Mouse (Mus musculus): ENCODE measurements around the gene Slc5a8. TPM values are rescaled to one million over a fixed set of nuclear protein-coding genes. Genes with fewer than 3 reads are reported as not detected.
A peak's percentile ranks its signal among the peaks of the same experiment; 100 is the strongest.

Slc5a8 gene
- 0.10 and 0.13 TPM in 2 replicates for polyA plus RNA-seq (2014; fragmentation: Nextera tagmentation; extraction: Ambion mirVana)

DNA sequence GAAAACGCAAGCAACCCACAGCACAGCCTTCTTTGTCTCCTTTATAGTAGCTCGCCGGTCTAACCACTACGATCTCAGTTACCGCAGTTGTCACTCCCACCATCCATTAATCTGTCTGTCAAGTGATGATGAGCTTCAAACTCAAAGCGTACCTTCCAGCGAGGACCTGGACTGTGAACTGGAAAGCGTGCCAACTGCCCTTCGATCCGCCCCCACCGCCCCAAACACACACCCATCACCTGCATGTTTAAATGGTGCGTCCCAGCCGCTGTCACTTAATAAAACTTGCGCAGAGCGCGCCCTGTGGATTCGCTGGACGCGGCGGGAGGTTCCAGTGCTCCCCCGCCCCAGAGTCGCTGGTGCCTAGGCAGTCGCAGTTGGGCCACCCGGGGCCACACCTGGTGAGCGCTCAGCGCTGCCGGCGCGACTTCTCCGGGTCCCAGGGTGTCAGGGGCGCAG, at the start of gene Slc5a8:
Slc5a8 (plus strand) TSS at position 361 of the 459 bp plus-strand sequence.
- Histone ChIP-seq H3K27me3 (ENCODE audit: control insufficient read depth, insufficient read depth, low read length) (peaks cover 15% of the 10 kb centered on the region), H3K9me3 (replicated peaks; ENCODE audit: control insufficient read depth, low read length) (no peaks in the 10 kb centered on the region), H3K4me1 (ENCODE audit: control insufficient read depth, insufficient read depth, low read length) (peaks cover 2% of the 10 kb centered on the region; the same call in 1 of the 2 replicates), H3K36me3 (replicated peaks; ENCODE audit: control insufficient read depth, insufficient read depth, low read depth, low read length) (no peaks in the 10 kb centered on the region), H3K27ac (replicated peaks; ENCODE audit: low read depth, low read length) (no peak within 1 kb of the TSS), H3K4me2 (ENCODE audit: low read depth, low read length) (peak within 1 kb of the TSS; percentile 38), H3K9ac (replicated peaks; ENCODE audit: low read length) (no peak within 1 kb of the TSS), H3K4me3 (ENCODE audit: low read depth, low read length) (peak within 1 kb of the TSS; percentile 23; the same call in 1 of the 2 replicates)
- 4% methylated on average over 31 of the region's 31 CpGs for WGBS
- DNase-seq (ENCODE audit: low spot score) (peak; percentile 11), ATAC-seq (replicated peaks; ENCODE audit: insufficient number of reproducible peaks, low FRiP score, low TSS enrichment, low read depth) (no peak; the same call in 1 of the 2 replicates)

DNA sequence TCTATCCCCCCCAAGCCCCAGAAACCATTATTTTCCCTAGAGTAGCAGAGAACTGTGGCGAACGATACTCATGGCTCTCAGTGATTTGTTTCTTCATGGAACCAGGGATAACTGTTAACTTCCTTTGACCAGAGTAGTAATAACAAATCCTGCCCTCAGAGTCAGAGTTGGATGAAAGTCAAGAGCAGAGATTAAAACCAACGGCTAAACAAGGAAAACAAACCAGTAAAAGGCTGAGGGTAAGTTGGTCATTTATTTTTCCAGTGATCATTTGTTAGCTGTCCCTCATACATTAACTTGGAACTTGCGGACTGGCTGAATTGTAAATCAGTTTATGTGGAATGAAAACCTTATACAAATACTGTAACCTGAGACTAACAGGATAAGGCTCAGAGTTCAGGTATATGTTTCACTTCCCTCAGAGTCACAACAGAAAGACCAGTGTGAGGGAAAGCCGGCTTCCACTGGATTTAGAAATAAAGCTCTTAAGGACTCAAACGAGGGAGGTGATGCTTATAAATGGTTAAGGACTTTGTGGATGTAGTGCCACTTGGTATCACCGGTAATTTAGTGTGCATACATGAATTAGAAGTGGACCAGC, 36.8 kb upstream of the Slc5a8 start:
- Histone ChIP-seq H3K9me3 (replicated peaks; ENCODE audit: control insufficient read depth, low read length) (no peaks in the 10 kb centered on the region), H3K27ac (replicated peaks; ENCODE audit: low read depth, low read length) (no peak overlapping the region), H3K27me3 (ENCODE audit: control insufficient read depth, insufficient read depth, low read length) (no peaks in the 10 kb centered on the region), H3K36me3 (replicated peaks; ENCODE audit: control insufficient read depth, insufficient read depth, low read depth, low read length) (no peaks in the 10 kb centered on the region), H3K9ac (replicated peaks; ENCODE audit: low read length) (no peak overlapping the region), H3K4me2 (ENCODE audit: low read depth, low read length) (no peak overlapping the region), H3K4me1 (ENCODE audit: control insufficient read depth, insufficient read depth, low read length) (no peaks in the 10 kb centered on the region), H3K4me3 (ENCODE audit: low read depth, low read length) (no peak overlapping the region)
- 67% methylated on average over 7 of the region's 7 CpGs for WGBS
- ATAC-seq (replicated peaks; ENCODE audit: insufficient number of reproducible peaks, low FRiP score, low TSS enrichment, low read depth) = no peak
- DNase-seq (ENCODE audit: low spot score) = peak; percentile 18

DNA sequence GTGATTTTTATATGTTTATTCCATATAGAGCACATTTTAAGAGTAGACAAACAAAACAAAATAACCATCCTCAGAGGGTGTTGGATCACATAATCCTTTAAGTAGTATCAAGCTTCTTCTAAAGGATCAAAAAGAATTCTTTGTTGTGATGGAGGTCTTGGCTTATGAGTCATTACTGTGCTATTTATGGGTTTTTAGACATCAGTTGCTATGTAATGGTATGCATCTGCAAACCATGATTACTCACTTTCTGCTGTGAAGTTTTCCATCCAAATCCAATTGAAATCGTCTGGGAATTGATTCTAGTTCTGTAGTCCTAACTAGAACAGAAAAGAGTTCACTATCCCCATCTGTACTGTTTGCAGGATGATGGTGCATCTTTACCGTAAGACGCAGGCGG, 35.8 kb upstream of the Slc5a8 start:
- ATAC-seq (replicated peaks; ENCODE audit: insufficient number of reproducible peaks, low FRiP score, low TSS enrichment, low read depth) = no peak
- WGBS = 91% methylated on average over 4 of the region's 4 CpGs
- Histone ChIP-seq H3K27ac (replicated peaks; ENCODE audit: low read depth, low read length) (no peak overlapping the region), H3K4me3 (ENCODE audit: low read depth, low read length) (no peak overlapping the region), H3K4me2 (ENCODE audit: low read depth, low read length) (no peak overlapping the region), H3K9me3 (replicated peaks; ENCODE audit: control insufficient read depth, low read length) (no peaks in the 10 kb centered on the region), H3K27me3 (ENCODE audit: control insufficient read depth, insufficient read depth, low read length) (no peaks in the 10 kb centered on the region), H3K4me1 (ENCODE audit: control insufficient read depth, insufficient read depth, low read length) (no peaks in the 10 kb centered on the region), H3K36me3 (replicated peaks; ENCODE audit: control insufficient read depth, insufficient read depth, low read depth, low read length) (no peaks in the 10 kb centered on the region), H3K9ac (replicated peaks; ENCODE audit: low read length) (no peak overlapping the region)
- no peak for DNase-seq (ENCODE audit: low spot score)

DNA sequence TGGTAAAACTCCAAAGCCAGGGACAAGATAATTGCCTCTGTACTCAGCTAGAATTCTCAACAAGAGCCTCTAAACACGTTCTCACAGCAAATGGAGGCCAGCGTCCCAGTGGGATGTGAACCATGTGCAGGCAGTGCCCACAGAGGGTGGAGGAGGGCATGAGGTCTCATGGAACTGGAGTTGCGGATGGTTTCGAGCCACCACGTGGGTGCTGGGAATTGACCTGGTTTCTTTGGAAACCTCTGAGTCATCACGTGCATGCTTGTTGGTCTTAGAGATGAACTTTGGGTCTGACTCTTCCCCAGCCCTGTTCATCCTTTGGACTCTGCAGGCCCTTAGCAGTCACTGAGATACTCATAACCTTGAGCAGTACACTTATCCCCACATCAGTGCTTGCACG, 32.5 kb upstream of the Slc5a8 start:
- ATAC-seq (replicated peaks; ENCODE audit: insufficient number of reproducible peaks, low FRiP score, low TSS enrichment, low read depth) = no peak
- no peaks in the 10 kb centered on the region for H3K4me1 ChIP-seq (ENCODE audit: control insufficient read depth, insufficient read depth, low read length)
- H3K4me2 ChIP-seq (ENCODE audit: low read depth, low read length) = no peak overlapping the region
- no peak overlapping the region for H3K4me3 ChIP-seq (ENCODE audit: low read depth, low read length)
- H3K27me3 ChIP-seq (ENCODE audit: control insufficient read depth, insufficient read depth, low read length) = no peaks in the 10 kb centered on the region
- H3K9me3 ChIP-seq (replicated peaks; ENCODE audit: control insufficient read depth, low read length) = no peaks in the 10 kb centered on the region
- H3K27ac ChIP-seq (replicated peaks; ENCODE audit: low read depth, low read length) = no peak overlapping the region
- DNase-seq (ENCODE audit: low spot score) = no peak
- no peak overlapping the region for H3K9ac ChIP-seq (replicated peaks; ENCODE audit: low read length)
- WGBS = 89% methylated on average over 7 of the region's 7 CpGs
- no peaks in the 10 kb centered on the region for H3K36me3 ChIP-seq (replicated peaks; ENCODE audit: control insufficient read depth, insufficient read depth, low read depth, low read length)

DNA sequence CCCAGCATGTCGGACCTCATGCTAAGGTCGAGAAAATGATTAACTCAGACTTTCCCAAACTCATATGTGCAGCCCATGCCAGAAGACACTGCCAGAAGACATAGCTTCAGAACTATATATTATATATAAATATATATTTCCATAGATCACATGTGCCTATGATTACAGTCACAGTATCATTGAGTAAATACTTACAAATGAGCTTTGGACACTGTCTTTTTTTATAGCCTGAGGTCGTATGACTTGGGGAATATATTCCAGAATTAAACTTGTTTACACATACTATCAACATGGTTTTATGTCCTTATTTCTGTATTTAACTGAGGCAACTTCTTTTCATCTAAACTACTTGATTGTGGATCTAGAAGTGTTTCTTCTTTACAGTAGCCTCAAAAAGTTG, 24.9 kb upstream of the Slc5a8 start:
- H3K27ac ChIP-seq (replicated peaks; ENCODE audit: low read depth, low read length) = no peak overlapping the region
- ATAC-seq (replicated peaks; ENCODE audit: insufficient number of reproducible peaks, low FRiP score, low TSS enrichment, low read depth) = no peak
- H3K27me3 ChIP-seq (ENCODE audit: control insufficient read depth, insufficient read depth, low read length) = no peaks in the 10 kb centered on the region
- WGBS = 77% methylated on average over 3 of the region's 3 CpGs
- H3K4me3 ChIP-seq (ENCODE audit: low read depth, low read length) = no peak overlapping the region
- no peak for DNase-seq (ENCODE audit: low spot score)
- H3K9me3 ChIP-seq (replicated peaks; ENCODE audit: control insufficient read depth, low read length) = no peaks in the 10 kb centered on the region
- H3K9ac ChIP-seq (replicated peaks; ENCODE audit: low read length) = no peak overlapping the region
- no peaks in the 10 kb centered on the region for H3K4me1 ChIP-seq (ENCODE audit: control insufficient read depth, insufficient read depth, low read length)
- H3K36me3 ChIP-seq (replicated peaks; ENCODE audit: control insufficient read depth, insufficient read depth, low read depth, low read length) = no peaks in the 10 kb centered on the region
- H3K4me2 ChIP-seq (ENCODE audit: low read depth, low read length) = no peak overlapping the region

DNA sequence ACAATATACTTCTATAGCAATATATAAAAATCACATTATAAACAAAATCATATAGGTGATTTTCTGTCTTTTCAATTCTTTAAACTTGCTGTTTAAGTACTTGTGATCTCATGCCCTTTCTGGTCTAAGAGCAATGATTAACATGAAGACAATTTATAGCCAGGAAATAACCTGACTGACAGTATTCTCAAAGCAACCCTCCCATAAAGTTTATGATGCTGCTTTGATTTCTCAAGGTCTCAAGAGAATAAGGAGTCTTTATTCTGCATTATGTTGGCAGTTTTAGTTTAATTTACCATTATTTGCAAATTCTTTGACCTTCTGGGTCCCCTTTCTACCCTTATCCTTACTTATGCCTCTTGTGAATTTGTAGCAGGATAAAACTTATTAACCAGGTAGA, 24.4 kb upstream of the Slc5a8 start:
- ATAC-seq (replicated peaks; ENCODE audit: insufficient number of reproducible peaks, low FRiP score, low TSS enrichment, low read depth) = no peak
- no peaks in the 10 kb centered on the region for H3K27me3 ChIP-seq (ENCODE audit: control insufficient read depth, insufficient read depth, low read length)
- no peaks in the 10 kb centered on the region for H3K4me1 ChIP-seq (ENCODE audit: control insufficient read depth, insufficient read depth, low read length)
- H3K4me3 ChIP-seq (ENCODE audit: low read depth, low read length) = no peak overlapping the region
- DNase-seq (ENCODE audit: low spot score) = no peak
- H3K36me3 ChIP-seq (replicated peaks; ENCODE audit: control insufficient read depth, insufficient read depth, low read depth, low read length) = no peaks in the 10 kb centered on the region
- H3K27ac ChIP-seq (replicated peaks; ENCODE audit: low read depth, low read length) = no peak overlapping the region
- H3K4me2 ChIP-seq (ENCODE audit: low read depth, low read length) = no peak overlapping the region
- no peak overlapping the region for H3K9ac ChIP-seq (replicated peaks; ENCODE audit: low read length)
- no peaks in the 10 kb centered on the region for H3K9me3 ChIP-seq (replicated peaks; ENCODE audit: control insufficient read depth, low read length)

DNA sequence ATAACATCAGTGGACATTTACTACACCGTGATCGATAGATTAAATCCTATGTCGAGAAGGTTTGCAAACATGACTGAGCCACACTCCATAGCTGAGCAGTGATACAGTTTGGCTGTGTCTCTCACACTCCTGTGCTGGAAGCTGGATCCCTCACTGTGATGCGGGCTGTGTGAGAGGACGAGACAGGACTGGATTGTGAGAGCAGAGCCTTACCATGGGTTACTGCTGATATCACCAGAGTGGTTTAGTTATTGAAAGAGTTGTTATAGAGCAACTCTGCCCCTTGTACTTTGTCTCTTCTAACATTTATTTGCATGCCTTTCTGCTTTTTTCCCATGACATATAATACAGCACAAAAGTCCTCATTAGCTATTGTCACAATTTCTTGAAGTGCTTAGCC, 23.5 kb upstream of the Slc5a8 start:
- no peak overlapping the region for H3K4me2 ChIP-seq (ENCODE audit: low read depth, low read length)
- no peak for ATAC-seq (replicated peaks; ENCODE audit: insufficient number of reproducible peaks, low FRiP score, low TSS enrichment, low read depth)
- 89% methylated on average over 5 of the region's 5 CpGs for WGBS

DNA sequence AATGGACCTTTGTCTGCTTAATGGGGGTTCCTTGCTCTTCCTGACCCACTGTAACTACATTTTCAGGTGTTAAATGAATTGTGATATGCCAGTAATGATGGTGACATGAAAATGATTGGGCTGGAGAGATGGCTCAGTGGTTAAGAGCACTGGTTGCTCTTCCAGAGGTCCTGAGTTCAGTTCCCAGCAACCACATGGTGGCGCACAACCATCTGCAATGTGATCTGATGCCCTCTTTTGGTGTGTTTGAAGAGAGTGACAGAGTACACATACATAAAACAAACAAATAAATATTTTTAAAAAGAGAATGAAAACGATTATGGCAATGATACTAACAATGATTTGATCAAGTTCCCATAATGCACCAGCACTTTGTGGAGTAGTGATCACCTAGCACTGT, 19.8 kb upstream of the Slc5a8 start:
- 65% methylated on average over 2 of the region's 2 CpGs for WGBS
- H3K4me3 ChIP-seq (ENCODE audit: low read depth, low read length) = no peak overlapping the region
- no peak for ATAC-seq (replicated peaks; ENCODE audit: insufficient number of reproducible peaks, low FRiP score, low TSS enrichment, low read depth)
- H3K27ac ChIP-seq (replicated peaks; ENCODE audit: low read depth, low read length) = no peak overlapping the region
- H3K27me3 ChIP-seq (ENCODE audit: control insufficient read depth, insufficient read depth, low read length) = no peaks in the 10 kb centered on the region
- H3K4me1 ChIP-seq (ENCODE audit: control insufficient read depth, insufficient read depth, low read length) = no peaks in the 10 kb centered on the region
- H3K36me3 ChIP-seq (replicated peaks; ENCODE audit: control insufficient read depth, insufficient read depth, low read depth, low read length) = no peaks in the 10 kb centered on the region
- H3K9me3 ChIP-seq (replicated peaks; ENCODE audit: control insufficient read depth, low read length) = no peaks in the 10 kb centered on the region
- no peak overlapping the region for H3K4me2 ChIP-seq (ENCODE audit: low read depth, low read length)
- no peak for DNase-seq (ENCODE audit: low spot score)
- no peak overlapping the region for H3K9ac ChIP-seq (replicated peaks; ENCODE audit: low read length)

More for the DNA sequence above, 23.5 kb upstream of the Slc5a8 start:
- H3K27ac ChIP-seq (replicated peaks; ENCODE audit: low read depth, low read length) = no peak overlapping the region
- H3K27me3 ChIP-seq (ENCODE audit: control insufficient read depth, insufficient read depth, low read length) = no peaks in the 10 kb centered on the region
- H3K9me3 ChIP-seq (replicated peaks; ENCODE audit: control insufficient read depth, low read length) = no peaks in the 10 kb centered on the region
- H3K4me1 ChIP-seq (ENCODE audit: control insufficient read depth, insufficient read depth, low read length) = no peaks in the 10 kb centered on the region
- H3K4me3 ChIP-seq (ENCODE audit: low read depth, low read length) = no peak overlapping the region
- H3K36me3 ChIP-seq (replicated peaks; ENCODE audit: control insufficient read depth, insufficient read depth, low read depth, low read length) = no peaks in the 10 kb centered on the region
- no peak overlapping the region for H3K9ac ChIP-seq (replicated peaks; ENCODE audit: low read length)
- no peak for DNase-seq (ENCODE audit: low spot score)
